Mouse (Mus musculus): ENCODE data around the gene Notch4.

The Notch4 gene

DNA sequence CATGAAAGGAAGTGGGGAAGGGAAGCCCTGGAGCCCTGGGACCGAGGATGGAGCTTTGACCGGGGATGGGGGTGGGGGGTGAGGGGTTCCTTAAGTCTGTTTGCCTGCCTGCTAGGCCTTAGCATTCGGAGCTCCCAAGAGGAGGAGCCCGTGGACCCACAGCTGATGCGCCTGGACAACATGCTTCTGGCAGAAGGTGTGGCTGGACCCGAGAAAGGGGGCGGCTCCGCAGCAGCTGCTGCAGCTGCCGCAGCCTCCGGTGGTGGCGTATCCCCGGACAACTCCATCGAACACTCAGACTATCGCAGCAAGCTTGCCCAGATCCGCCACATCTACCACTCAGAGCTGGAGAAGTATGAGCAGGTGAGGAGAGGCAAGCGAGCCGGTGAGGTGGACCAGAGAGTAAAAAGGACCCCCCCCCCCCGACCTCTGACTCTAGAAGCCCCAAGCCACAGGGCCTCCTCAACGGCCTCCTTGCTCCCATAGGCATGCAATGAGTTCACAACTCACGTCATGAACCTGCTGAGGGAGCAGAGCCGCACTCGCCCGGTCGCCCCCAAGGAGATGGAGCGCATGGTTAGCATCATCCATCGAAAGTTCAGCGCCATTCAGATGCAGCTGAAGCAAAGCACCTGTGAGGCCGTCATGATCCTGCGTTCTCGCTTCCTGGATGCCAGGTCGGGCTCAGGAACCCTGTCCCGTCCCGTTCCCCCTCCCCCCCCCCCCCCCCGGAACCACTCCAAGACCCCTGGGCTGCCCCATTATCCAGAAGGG lies 29.9 kb downstream of the Notch4 start:
- DNase-seq (ENCODE audit: low read depth): no peak

GRCm38 (mm10) chr17:34596098-34596497 lies 32.0 kb downstream of the Notch4 start:
- DNase-seq (ENCODE audit: low read depth): no peak

DNA sequence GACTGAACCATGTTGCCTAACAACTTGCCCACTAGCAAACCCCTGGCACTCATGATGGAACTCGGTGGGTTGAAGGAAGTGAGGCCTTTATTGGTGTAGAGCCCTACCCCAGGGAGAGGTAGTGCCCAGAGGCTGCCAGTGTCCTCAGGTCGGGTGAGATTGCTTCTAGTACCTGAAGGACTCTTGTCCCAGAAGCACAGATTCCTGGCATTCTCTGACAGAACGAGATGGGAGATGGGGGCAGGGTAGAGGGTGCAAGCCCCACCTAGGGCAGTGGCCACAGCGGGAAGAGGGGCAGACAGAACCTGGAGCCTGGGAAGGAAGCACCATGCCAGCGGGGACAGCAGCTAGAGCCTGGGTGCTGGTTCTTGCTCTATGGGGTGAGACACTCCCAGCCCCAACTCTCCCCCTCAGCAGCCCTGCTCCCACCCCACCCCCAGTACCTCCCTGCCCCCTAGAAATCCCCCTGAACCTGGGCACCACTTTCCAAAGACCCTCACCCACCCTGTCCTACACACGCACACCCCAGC lies 33.6 kb downstream of the Notch4 start, which contains the start of gene Ager:
TSS of gene Ager (plus strand) at position 297 of the 530 bp plus-strand sequence.
- no peak for DNase-seq (ENCODE audit: low read depth)

- DNase-seq (ENCODE audit: low read depth): no peak
Measured at GRCm38 (mm10) chr17:34599891-34600290, 35.8 kb downstream of the Notch4 start.

DNA sequence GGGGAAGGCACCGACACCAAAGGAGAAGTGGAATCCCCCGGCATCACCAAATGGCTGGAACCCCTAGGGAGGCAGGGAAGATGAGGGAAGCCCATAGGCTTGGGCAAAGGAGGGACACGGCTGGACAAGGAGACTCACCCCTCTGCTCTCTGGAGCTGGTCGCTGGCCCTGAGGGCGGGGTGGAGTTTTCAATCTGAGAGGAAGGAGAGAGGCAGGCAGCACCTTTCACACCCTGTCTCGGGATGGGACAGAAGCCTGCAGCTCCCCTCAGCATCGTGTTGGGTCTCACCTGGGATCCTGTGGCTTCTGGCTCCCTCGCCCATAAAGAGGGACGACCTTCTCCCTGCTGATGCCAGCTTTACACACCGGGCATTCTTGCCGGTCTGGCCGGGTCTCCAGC lies 37.7 kb downstream of the Notch4 start:
- DNase-seq (ENCODE audit: low read depth): no peak

GRCm38 (mm10) chr17:34603375-34604060 lies 39.5 kb downstream of the Notch4 start, which contains the start of gene Rnf5:
TSS of gene Rnf5 (minus strand) at chr17:34603690.
- DNase-seq (ENCODE audit: low read depth): peak; percentile 100

GRCm38 (mm10) chr17:34604061-34604508 lies 40.0 kb downstream of the Notch4 start, which contains the start of gene Agpat1:
TSS of gene Agpat1 (plus strand) at chr17:34604262.
- DNase-seq (ENCODE audit: low read depth): peak; percentile 99

DNA sequence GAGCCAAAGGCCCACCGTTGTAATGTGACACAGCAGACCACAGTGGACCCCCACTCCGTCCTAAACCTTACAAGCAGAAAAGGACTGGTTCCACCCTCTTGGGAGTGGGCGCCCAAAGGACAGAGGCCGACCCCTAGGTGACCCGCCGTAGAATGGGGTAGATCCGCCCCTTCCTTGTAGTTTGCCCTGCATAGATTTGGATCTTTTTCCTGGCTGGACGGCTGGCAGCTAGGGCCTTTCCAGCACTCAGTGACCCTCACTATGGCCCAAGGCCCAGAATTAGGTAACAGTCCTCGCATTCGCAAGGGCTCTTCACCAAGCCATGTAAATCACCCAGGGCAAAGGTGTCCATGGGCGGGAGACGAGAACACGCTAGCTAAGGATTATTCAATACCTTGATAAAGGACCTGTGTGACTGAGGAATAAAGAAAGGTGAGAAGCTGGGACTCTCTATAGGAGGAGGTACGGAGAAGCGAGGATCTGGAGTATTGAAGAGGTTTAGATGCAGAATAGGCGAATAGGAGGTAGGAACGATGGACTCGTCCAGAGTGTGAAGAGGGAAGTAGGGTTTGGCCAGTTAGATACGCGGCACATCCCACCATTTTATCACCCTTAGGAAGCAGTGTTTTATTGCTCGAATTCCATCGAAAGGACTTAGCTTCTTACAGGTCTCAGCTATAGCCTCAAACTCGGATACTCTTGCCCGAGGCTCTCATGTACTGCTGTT lies 40.6 kb downstream of the Notch4 start:
- no peak for DNase-seq (ENCODE audit: low read depth)

GRCm38 (mm10) chr17:34605609-34606008 lies 41.5 kb downstream of the Notch4 start:
- DNase-seq (ENCODE audit: low read depth): peak; percentile 82

DNA sequence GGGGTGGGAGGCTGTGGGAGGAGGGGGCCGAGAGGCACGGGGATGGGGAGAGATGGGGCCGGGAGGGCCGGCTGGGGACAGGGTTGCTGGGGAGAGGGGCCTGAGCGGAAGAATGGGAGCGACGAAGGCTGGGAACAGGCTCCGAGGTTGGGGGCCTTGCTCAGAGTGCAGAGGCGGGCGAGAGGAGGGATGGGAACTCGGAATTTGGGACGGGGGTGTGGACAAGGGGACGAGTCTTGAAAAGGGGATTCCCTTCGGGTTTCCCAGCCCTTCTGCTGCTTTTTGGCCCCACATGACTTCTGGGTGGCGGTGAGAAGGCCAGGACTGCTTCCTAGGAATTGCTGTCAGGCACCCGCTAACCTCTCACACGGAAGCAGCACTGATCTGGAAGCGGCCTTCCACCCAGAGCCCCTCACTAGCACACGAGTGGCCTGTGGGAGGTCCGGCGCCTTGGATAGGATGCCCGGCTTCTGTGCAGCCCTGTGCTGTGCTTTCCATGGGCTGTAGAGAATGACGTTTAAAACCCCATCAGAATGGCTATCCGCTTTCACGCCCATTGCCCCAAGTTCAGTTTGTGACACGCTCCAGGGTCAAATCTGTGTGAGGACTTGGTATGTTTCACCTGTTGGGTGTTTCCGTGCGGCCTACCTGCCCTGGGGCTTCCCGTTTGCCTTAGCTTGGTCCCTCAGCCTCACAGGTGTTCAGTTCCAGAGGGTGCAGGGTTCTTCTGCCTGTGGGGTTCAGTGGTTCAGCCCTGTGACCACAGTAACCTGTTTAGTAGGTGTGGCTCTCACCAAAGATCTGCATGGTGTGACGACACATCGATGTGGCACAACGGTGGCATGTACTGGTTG lies 42.3 kb downstream of the Notch4 start:
- no peak for DNase-seq (ENCODE audit: low read depth)

DNA sequence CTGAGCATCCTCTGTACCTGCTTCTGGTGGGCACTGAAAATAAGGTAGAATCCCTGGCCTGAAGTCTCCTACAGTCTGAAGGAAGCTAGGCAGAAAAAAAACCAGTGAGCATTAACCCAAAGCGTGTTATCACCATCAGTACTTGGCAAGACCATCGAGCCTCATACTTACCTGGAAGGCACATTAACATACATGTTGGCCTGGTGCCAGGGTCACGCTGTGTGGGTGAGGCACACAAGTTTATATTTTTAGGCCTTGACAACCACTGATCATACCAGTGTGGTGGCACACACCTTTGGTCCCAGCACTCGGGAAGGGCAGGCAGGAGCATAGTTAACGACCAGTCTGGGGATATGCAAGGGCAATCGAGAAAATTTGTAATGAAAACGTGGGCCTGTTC lies 43.9 kb downstream of the Notch4 start:
- DNase-seq (ENCODE audit: low read depth): no peak

- no peak for DNase-seq (ENCODE audit: low read depth)
Measured at GRCm38 (mm10) chr17:34611050-34611449, 47.0 kb downstream of the Notch4 start.

GRCm38 (mm10) chr17:34613054-34613645 lies 49.1 kb downstream of the Notch4 start:
- no peak for DNase-seq (ENCODE audit: low read depth)

GRCm38 (mm10) chr17:34613830-34614229 lies 49.8 kb downstream of the Notch4 start:
- DNase-seq (ENCODE audit: low read depth): no peak

DNA sequence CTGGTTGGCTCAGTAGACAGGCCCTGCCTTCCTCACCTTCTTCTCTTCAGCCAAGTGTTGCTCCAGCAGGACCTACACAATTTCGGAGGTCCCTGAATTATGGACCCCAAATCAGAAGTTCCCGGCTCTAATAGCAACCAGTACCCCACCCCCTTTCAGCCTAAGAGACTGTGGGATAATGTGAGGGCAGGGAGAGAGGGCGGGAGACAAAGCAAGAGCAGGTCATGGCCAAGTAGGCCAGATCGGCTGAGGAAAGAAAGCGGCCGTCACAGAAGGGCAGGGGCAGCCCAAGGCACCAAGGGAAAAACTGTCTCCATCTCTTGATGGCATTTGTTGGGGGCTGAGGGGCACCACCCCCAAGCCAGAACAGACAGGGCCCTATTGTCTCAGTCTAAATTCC lies 51.8 kb downstream of the Notch4 start, which contains the start of gene Egfl8:
TSS of gene Egfl8 (minus strand) at position 101 of the 400 bp plus-strand sequence.
- DNase-seq (ENCODE audit: low read depth): no peak

DNA sequence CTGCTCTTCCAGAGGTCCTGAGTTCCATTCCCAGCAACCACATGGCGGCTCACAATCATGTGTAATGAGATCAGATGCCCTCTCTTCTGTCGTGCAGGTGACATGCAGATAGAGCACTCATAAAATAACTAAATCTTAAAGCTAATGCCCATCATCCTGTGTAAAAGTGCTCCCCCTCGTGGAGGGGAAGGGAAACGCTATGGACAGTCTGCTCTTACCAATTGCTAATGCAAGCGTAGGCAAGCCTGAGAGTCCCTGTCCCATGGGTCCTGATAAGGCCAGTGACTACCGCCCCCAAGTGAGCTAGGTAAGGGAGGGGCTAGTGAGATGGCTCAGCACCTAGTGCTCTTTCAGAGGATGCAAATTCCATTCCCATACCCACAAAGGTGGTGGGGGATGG lies 54.9 kb downstream of the Notch4 start:
- peak; percentile 86 for DNase-seq (ENCODE audit: low read depth)

- no peak for DNase-seq (ENCODE audit: low read depth)
Measured at GRCm38 (mm10) chr17:34621006-34621405, 56.9 kb downstream of the Notch4 start.

DNA sequence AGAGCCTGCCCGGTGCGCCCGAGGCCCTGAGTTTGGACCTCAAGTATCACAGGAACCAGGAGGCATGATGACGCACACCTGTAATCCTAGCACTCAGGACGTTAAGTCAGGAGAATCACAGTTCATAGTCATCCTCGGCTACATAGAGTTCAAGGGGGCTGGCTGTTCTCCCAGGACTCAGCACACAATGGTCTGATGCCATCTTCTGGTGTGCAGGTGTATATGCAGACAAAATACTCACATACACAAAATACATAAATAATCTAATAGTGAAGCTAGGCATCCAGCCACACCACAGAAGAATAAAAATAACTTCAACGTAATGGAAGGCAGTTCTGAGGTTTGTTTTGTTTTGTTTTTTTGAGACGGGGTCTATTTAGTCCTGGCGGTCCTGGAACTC lies 59.1 kb downstream of the Notch4 start:
- DNase-seq (ENCODE audit: low read depth): no peak

- no peak for DNase-seq (ENCODE audit: low read depth)
Measured at GRCm38 (mm10) chr17:34624981-34625380, 60.9 kb downstream of the Notch4 start.

GRCm38 (mm10) chr17:34626062-34626772 lies 62.1 kb downstream of the Notch4 start:
- no peak for DNase-seq (ENCODE audit: low read depth)

Measured in c-Kit-positive CD71-negative TER-119-negative erythroid progenitor cells, embryonic 14.5 days (primary cell).